Mouse (Mus musculus): ENCODE results near the gene Mpg. TPM values are rescaled to one million over a fixed set of nuclear protein-coding genes. Genes with fewer than 3 reads are reported as not detected.

Gene Mpg
- polyA plus RNA-seq, 1 experiment from 2014 or later: 42.2 TPM

DNA sequence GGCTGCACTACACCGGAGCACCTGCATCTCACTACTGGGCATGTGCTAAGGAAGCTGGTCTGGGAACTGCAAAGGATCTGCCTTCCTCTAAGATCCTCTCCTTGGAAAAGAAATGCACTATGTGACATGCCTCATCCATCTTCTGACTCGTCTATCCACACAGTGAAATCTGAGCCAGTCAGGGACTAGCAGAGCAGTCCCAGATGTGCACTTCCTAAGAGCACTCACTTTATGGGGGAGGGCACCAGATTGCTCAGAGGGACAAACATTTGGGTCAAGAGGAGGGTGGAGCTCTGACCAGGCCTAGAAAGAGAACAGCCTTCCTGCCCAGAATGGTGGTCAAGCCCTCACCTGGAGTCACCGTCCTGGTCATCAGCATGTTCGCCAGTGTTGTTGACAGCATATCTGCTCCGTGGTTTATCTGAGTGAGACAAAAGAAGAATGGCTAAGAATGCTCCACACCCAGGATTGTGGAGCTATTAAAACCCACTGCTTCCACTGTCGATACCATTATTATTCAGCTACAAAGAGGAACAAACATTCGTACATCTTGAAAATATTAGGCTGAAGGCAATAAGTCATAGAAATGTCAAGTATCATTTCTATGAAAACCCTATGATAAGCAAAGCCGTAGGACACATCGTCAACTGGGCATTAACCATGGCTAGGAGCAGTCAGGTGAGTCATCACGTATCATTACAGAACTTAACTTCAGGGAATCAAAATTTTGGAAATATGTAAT lies 36.5 kb downstream of the Mpg start:
- WGBS: 58% methylated on average over 10 of the region's 10 CpGs
- Histone ChIP-seq H3K9me3 (ENCODE audit: low read depth, low read length) (no peaks in the 10 kb centered on the region), H3K4me3 (ENCODE audit: low read depth, low read length) (no peak overlapping the region), H3K27me3 (ENCODE audit: insufficient read depth, low read length) (no peaks in the 10 kb centered on the region), H3K4me1 (ENCODE audit: insufficient read depth) (no peaks in the 10 kb centered on the region), H3K27ac (ENCODE audit: low read depth) (no peak overlapping the region), H3K4me2 (no peak overlapping the region), H3K9ac (no peak overlapping the region), H3K36me3 (ENCODE audit: insufficient read depth) (peaks cover 24% of the 10 kb centered on the region)
- ATAC-seq (ENCODE audit: insufficient read depth) (no peak), DNase-seq (no peak)
- TF ChIP-seq CTCF (IDR thresholded peaks at IDR 0.05; ENCODE audit: low read depth): no peak

- ATAC-seq (ENCODE audit: insufficient read depth): no peak
- no peak overlapping the region for H3K4me2 ChIP-seq
- peaks cover 21% of the 10 kb centered on the region for H3K36me3 ChIP-seq (ENCODE audit: insufficient read depth)
- WGBS: 89% methylated on average over 3 of the region's 3 CpGs
- H3K4me1 ChIP-seq (ENCODE audit: insufficient read depth): no peaks in the 10 kb centered on the region
- H3K27me3 ChIP-seq (ENCODE audit: insufficient read depth, low read length): no peaks in the 10 kb centered on the region
- no peak overlapping the region for H3K4me3 ChIP-seq (ENCODE audit: low read depth, low read length)
- no peak overlapping the region for H3K9ac ChIP-seq
- DNase-seq: no peak
- H3K9me3 ChIP-seq (ENCODE audit: low read depth, low read length): no peaks in the 10 kb centered on the region
- TF ChIP-seq CTCF (IDR thresholded peaks at IDR 0.05; ENCODE audit: low read depth): no peak
- H3K27ac ChIP-seq (ENCODE audit: low read depth): no peak overlapping the region; the same call in 1 of the 2 replicates
These were observed 38.9 kb downstream of the Mpg start for GRCm38 (mm10) chr11:32265117-32265738.

GRCm38 (mm10) chr11:32266194-32266593 lies 39.9 kb downstream of the Mpg start:
- H3K27me3 ChIP-seq (ENCODE audit: insufficient read depth, low read length): no peaks in the 10 kb centered on the region
- no peak overlapping the region for H3K4me3 ChIP-seq (ENCODE audit: low read depth, low read length)
- H3K36me3 ChIP-seq (ENCODE audit: insufficient read depth): peaks cover 12% of the 10 kb centered on the region; the same call in 1 of the 2 replicates
- 0 out of 2 replicates have a peak overlapping the region, but pooled peaks have one; percentile 14 for H3K9ac ChIP-seq
- H3K4me2 ChIP-seq: peak overlapping the region; percentile 21; the same call in 1 of the 2 replicates
- H3K4me1 ChIP-seq (ENCODE audit: insufficient read depth): no peaks in the 10 kb centered on the region
- peak overlapping the region; percentile 47; the same call in 1 of the 2 replicates for H3K27ac ChIP-seq (ENCODE audit: low read depth)
- 89% methylated on average over 6 of the region's 6 CpGs for WGBS
- no peaks in the 10 kb centered on the region for H3K9me3 ChIP-seq (ENCODE audit: low read depth, low read length)
- TF ChIP-seq CTCF (IDR thresholded peaks at IDR 0.05; ENCODE audit: low read depth): no peak
- ATAC-seq (ENCODE audit: insufficient read depth): no peak
- no peak for DNase-seq

GRCm38 (mm10) chr11:32266776-32267175 lies 40.5 kb downstream of the Mpg start:
- no peak for ATAC-seq (ENCODE audit: insufficient read depth)
- no peak for TF ChIP-seq CTCF (IDR thresholded peaks at IDR 0.05; ENCODE audit: low read depth)

DNA sequence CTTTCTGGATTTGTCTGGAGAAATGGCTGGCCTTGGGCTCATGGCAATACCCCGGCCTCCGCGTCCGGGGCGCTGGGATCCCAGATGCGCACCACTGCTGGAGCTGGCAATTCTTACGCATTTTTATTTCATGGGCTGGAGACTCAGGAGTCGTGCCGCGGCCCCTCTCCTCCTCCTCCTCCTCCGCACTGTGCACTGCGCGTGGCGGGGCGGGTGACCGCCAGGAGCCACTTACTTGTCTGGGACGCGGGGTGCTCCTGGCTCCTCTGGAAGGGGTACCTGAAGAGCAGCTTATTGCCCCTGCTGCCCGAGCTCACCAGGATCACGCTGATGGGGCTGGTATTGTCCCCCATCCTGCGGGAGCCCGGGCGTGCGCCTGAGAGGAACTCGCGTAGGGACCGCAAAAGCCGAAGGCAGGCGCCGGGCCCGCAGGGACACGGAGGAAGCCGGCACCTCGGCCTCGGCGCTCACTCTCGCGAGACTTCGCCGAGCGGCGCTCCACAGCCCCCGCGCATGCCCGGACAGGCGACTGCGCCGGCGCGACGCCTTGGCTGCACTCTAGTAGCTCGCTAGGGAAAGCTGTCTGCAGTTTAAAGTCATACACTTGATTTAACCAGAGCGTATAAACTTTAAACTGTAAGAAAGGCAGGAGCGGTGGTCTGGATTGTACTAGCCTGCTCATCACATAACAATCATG lies 41.0 kb downstream of the Mpg start, which contains the start of gene Nprl3:
Nprl3 (minus strand) TSS at position 520 of the 697 bp plus-strand sequence.
- WGBS: under 1% methylated on average over 54 of the region's 54 CpGs
- no peak for TF ChIP-seq CTCF (IDR thresholded peaks at IDR 0.05; ENCODE audit: low read depth)
- Histone ChIP-seq H3K9ac (peak within 1 kb of the TSS; percentile 95), H3K4me3 (ENCODE audit: low read depth, low read length) (peak within 1 kb of the TSS; percentile 86), H3K4me1 (ENCODE audit: insufficient read depth) (no peaks in the 10 kb centered on the region), H3K9me3 (ENCODE audit: low read depth, low read length) (no peaks in the 10 kb centered on the region), H3K27me3 (ENCODE audit: insufficient read depth, low read length) (no peaks in the 10 kb centered on the region), H3K4me2 (peak within 1 kb of the TSS; percentile 76), H3K36me3 (ENCODE audit: insufficient read depth) (0 out of 2 replicates have a peak, but pooled peaks cover 3% of the 10 kb centered on the region), H3K27ac (ENCODE audit: low read depth) (peak within 1 kb of the TSS; percentile 97)
- ATAC-seq (ENCODE audit: insufficient read depth): peak; percentile 99
- DNase-seq: peak; percentile 99

More at GRCm38 (mm10) chr11:32266776-32267175, 40.5 kb downstream of the Mpg start:
- H3K4me3 ChIP-seq (ENCODE audit: low read depth, low read length): peak overlapping the region; percentile 86
- H3K4me1 ChIP-seq (ENCODE audit: insufficient read depth): no peaks in the 10 kb centered on the region
- H3K36me3 ChIP-seq (ENCODE audit: insufficient read depth): peaks cover 8% of the 10 kb centered on the region; the same call in 1 of the 2 replicates
- WGBS: 18% methylated on average over 6 of the region's 6 CpGs
- H3K9ac ChIP-seq: peak overlapping the region; percentile 95
- no peaks in the 10 kb centered on the region for H3K9me3 ChIP-seq (ENCODE audit: low read depth, low read length)
- peak overlapping the region; percentile 97 for H3K27ac ChIP-seq (ENCODE audit: low read depth)
- peak overlapping the region; percentile 76 for H3K4me2 ChIP-seq
- peak; percentile 31 for DNase-seq
- H3K27me3 ChIP-seq (ENCODE audit: insufficient read depth, low read length): no peaks in the 10 kb centered on the region

GRCm38 (mm10) chr11:32267964-32268363 lies 41.7 kb downstream of the Mpg start:
- peak overlapping the region; percentile 97 for H3K27ac ChIP-seq (ENCODE audit: low read depth)
- peak overlapping the region; percentile 86 for H3K4me3 ChIP-seq (ENCODE audit: low read depth, low read length)
- 0 out of 2 replicates have a peak, but pooled peaks cover 1% of the 10 kb centered on the region for H3K36me3 ChIP-seq (ENCODE audit: insufficient read depth)
- WGBS: 24% methylated on average over 5 of the region's 5 CpGs
- peak overlapping the region; percentile 76 for H3K4me2 ChIP-seq
- TF ChIP-seq CTCF (IDR thresholded peaks at IDR 0.05; ENCODE audit: low read depth): no peak
- H3K9me3 ChIP-seq (ENCODE audit: low read depth, low read length): no peaks in the 10 kb centered on the region
- peak overlapping the region; percentile 95 for H3K9ac ChIP-seq
- H3K27me3 ChIP-seq (ENCODE audit: insufficient read depth, low read length): no peaks in the 10 kb centered on the region
- H3K4me1 ChIP-seq (ENCODE audit: insufficient read depth): no peaks in the 10 kb centered on the region
- ATAC-seq (ENCODE audit: insufficient read depth): peak; percentile 42; the same call in 1 of the 2 replicates
- DNase-seq: peak; percentile 19
